In the genomic region with DNA sequence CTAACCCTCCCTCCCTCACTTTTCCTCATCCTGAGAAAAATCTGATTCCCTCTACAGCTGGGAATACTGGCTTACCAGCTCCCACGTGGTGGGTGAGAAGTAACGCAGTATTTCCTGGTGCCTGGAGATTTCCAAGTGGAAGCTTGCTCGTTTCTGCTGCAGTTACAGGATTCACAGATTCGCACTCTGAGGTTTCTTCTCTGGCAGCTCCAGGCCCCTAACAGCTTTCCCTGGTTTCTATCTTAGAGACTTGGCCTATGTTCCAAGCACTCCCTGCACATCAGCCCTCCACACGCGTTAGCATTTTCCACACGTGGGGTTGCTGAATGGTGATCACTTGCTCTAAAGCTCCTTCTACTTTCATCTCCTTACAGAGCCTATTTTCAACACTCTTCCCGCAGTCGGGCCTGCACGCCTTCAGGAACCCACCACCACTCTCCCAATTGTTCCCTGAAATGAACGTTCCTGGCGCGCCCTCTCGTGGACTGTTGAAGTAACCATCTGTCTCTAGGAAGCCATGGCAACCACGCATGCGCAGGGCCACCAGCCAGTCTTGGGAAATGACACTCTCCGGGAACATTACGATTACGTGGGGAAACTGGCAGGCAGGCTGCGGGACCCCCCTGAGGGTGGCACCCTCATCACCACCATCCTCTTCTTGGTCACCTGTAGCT, we compare ENCODE assay signal across 8 mouse cellular contexts. TPM values are rescaled to one million over a fixed set of nuclear protein-coding genes. Genes with fewer than 3 reads are reported as not detected.
DNase-seq lines count a peak whose midpoint lies in the region; ATAC-seq and TF ChIP-seq lines count a peak whose summit lies in the region.

No protein-coding gene starts in this region.

- 2% methylated on average over 20 of the region's 20 CpGs for WGBS in hindbrain, embryonic 15.5 days

- CTCF ChIA-PET in Patski (lab: Charles Lee): interaction anchor here (0.7 to 1.6 kb wide), 20 partner anchors 9 to 470 kb away, joined by 3 to 7 read pairs (median 4); no protein-coding TSS in a partner anchor

- ATAC-seq in Patski: peak; percentile 67
- peak; percentile 88 for ATAC-seq in hindbrain, embryonic 15.5 days (ENCODE audit: low FRiP score, low read depth)

- in situ Hi-C loops in Patski (cut with MboI; ENCODE audit: low pct_unique_long_range_greater_than_20kb): loop anchor here (5.0 kb wide), 3 partner anchors 231 to 471 kb away; a partner anchor contains a TSS

- POLR2A ChIA-PET in Patski (lab: Charles Lee): interaction anchor here (0.7 kb wide), 1 partner anchor 469 kb away, joined by 3 read pairs; no protein-coding TSS in a partner anchor

- TF ChIP-seq CTCF in Patski (IDR thresholded peaks at IDR 0.05): no peak

- peak overlapping the region; percentile 53 for H3K4me2 ChIP-seq in hindbrain, embryonic 15.5 days

- peak overlapping the region; percentile 21 for H3K4me3 ChIP-seq in hindbrain, embryonic 15.5 days

- peak overlapping the region; percentile 40 for H3K9ac ChIP-seq in hindbrain, embryonic 15.5 days

- H3K27ac ChIP-seq in hindbrain, embryonic 15.5 days (replicated peaks): peak overlapping the region; percentile 60

- no peaks in the 10 kb centered on the region for H3K27me3 ChIP-seq in Patski
- no peaks in the 10 kb centered on the region for H3K27me3 ChIP-seq in hindbrain, embryonic 15.5 days

- H3K9me3 ChIP-seq in hindbrain, embryonic 15.5 days: no peaks in the 10 kb centered on the region

- H3K4me1 ChIP-seq in hindbrain, embryonic 15.5 days (replicated peaks): peaks cover 24% of the 10 kb centered on the region

- H3K36me3 ChIP-seq in hindbrain, embryonic 15.5 days: no peaks in the 10 kb centered on the region

- peak; percentile 22 for DNase-seq in Patski (ENCODE audit: low read depth, low spot score)
- peak; percentile 98 to 99 for DNase-seq in cerebellum, postnatal 10 days
- DNase-seq in frontal cortex, postnatal 36 days (ENCODE audit: low spot score in 2 of 2): peak; percentile 97 to 98
- DNase-seq in layer of hippocampus, postnatal 36 days: peak; percentile 95
- DNase-seq in lung, postnatal 25 days (ENCODE audit: low spot score): peak; percentile 90
- peak; percentile 96 for DNase-seq in retina, postnatal 1 day
- DNase-seq in thymus, postnatal 4 days: peak; percentile 95

RNA-seq across cellular contexts. Expression of a gene that starts 10.0 kb away (rescaled TPM):
- polyA plus RNA-seq in Patski (2021): 0.17 TPM
- 15.3 and 15.9 TPM in 2 replicates for polyA plus RNA-seq in hindbrain, embryonic 15.5 days (2015; fragmentation: Nextera tagmentation; extraction: Ambion mirVana)
- 1 to 10 TPM; 5.5 to 6.0 TPM for total RNA-seq in layer of hippocampus, postnatal 36 days (2021)

Comparison
In these comparisons a context has a peak if more than half of its experiments do, and no peak if none do; other contexts are left out.
1. Peak in every context shown above with its lines: DNase-seq, ATAC-seq, H3K4me3 ChIP-seq and H3K27ac ChIP-seq.
2. DNase-seq: peak in every context shown above with its lines; median percentile 98 in cerebellum, postnatal 10 days; 98 in frontal cortex, postnatal 36 days; 96 in retina, postnatal 1 day; 95 in layer of hippocampus, postnatal 36 days; 95 in thymus, postnatal 4 days; 90 in lung, postnatal 25 days; 22 in Patski.
3. RNA of a gene that starts 10.0 kb away (polyA plus RNA-seq): 15.3 to 15.9 TPM in hindbrain, embryonic 15.5 days; 0.17 TPM in Patski (single experiment); every median in the first group is over 10 times any median in the second.